Mouse (Mus musculus): ENCODE results near the gene Lyzl4.

DNA sequence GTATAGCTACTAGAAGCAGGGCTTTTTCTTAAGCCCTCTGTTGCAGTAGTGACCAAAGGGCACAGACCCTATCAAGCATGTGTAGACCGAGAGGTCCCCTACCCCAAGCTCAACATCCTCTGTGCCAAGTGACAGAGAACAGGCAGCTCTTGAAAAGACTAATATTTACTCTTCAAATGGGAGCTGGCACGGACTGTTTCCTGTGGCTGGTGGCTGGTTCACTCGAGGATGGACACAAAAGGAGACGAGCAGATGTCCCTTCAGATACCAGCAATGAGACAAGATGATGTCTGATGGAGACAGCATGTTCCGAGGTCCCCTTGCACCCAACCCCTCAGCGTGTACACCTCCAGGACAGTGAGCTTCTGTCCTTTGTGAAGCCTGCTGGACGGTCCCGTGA is 35.6 kb upstream of the Lyzl4 start:
- TF ChIP-seq CTCF (IDR thresholded peaks at IDR 0.05; ENCODE audit: low read depth, low read length) (no peak), POLR2A (IDR thresholded peaks at IDR 0.05; ENCODE audit: extremely low read depth, insufficient read depth, low read length) (no peak)
